Mouse (Mus musculus): ENCODE measurements at regions not wholly inside any gene's neighbourhood (a gene's known extent, or its start where the extent isn't known, plus 50 kb on each side); places are given as distances from the start of the nearest gene placed in this dataset.

DNA sequence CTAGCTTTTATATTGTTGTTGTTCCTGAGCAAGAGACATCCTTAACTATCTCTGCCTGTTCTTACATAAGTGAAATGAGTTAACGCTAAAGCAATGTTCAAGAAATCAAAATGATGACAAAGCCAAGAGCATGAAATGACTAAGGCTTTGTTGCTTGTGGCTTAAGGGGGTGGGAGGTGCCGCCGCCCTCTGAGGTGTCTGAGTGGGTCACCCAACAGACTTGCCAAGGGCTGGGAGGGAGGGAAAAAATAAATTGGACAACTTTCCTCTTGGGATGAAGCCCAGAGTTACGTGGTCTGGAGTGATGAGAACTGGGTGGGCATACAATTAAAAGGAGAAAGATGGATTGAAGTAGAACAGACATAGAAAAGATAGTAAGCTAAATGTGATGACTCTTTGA lies 478.1 kb upstream of the Jag1 start:
- TF ChIP-seq CTCF (IDR thresholded peaks at IDR 0.05; ENCODE audit: low read depth) (no peak), EP300 (IDR thresholded peaks at IDR 0.05; ENCODE audit: low read depth) (no peak)

Data from liver, embryonic 14.5 days (tissue).